Mouse (Mus musculus) myocyte (in vitro differentiated cells): ENCODE measurements around the gene Atp6v1g2. TPM values are rescaled to one million over a fixed set of nuclear protein-coding genes. Genes with fewer than 3 reads are reported as not detected.

Experiments
- H3K27me3 ChIP-seq: one replicate; pipeline ENCODE4 v1.6.1; 2011; ENCODE audit not compliant: control insufficient read depth, insufficient read depth, insufficient read length
- H3K36me3 ChIP-seq: one replicate; pipeline ENCODE4 v1.6.1; 2011; ENCODE audit not compliant: control insufficient read depth, insufficient read depth
- H3K4me2 ChIP-seq: one replicate; pipeline ENCODE4 v1.6.1; 2011; ENCODE audit warnings: low read depth, control low read depth
- H3K4me3 ChIP-seq: one replicate; pipeline ENCODE4 v1.5.1; 2011; ENCODE audit warnings: mild to moderate bottlenecking, control low read depth, moderate library complexity
- H3K79me2 ChIP-seq: one replicate; pipeline ENCODE4 v1.6.1; 2011; ENCODE audit not compliant: control insufficient read depth, insufficient read depth
- H3ac ChIP-seq: one replicate; pipeline ENCODE4 v1.6.1; 2011; ENCODE audit not compliant: control insufficient read depth, insufficient read length
- CEBPB ChIP-seq: IDR thresholded peaks from 2 replicates; pipeline ENCODE4 v1.6.1; 2011; ENCODE audit warnings: mild to moderate bottlenecking, moderate library complexity; ENCODE audit not compliant: poor library complexity, insufficient read depth, severe bottlenecking
- E2F4 ChIP-seq: IDR thresholded peaks from one replicate; pipeline ENCODE4 v1.6.1; 2011; ENCODE audit warnings: mild to moderate bottlenecking, control low read depth, moderate library complexity; ENCODE audit not compliant: insufficient read depth
- MAX ChIP-seq: IDR thresholded peaks from one replicate; pipeline ENCODE4 v1.6.1; 2011; ENCODE audit warnings: low read depth, mild to moderate bottlenecking, control low read depth
- MYOD1 ChIP-seq, 3 experiments: IDR thresholded peaks; one replicate each; pipeline ENCODE4 v1.6.1; 2011; ENCODE audit warnings: control low read depth in 2 of 3, low read depth in 2 of 3, mild to moderate bottlenecking in 2 of 3, moderate library complexity in 1 of 3; ENCODE audit not compliant: insufficient read length in 2 of 3, control insufficient read depth in 1 of 3
- MYOG ChIP-seq, 3 experiments: IDR thresholded peaks; one replicate each; pipeline ENCODE4 v1.6.1; 2011; ENCODE audit warnings: control low read depth in 2 of 3, low read depth in 2 of 3, mild to moderate bottlenecking in 2 of 3; ENCODE audit not compliant: insufficient read length in 2 of 3, control insufficient read depth in 1 of 3, insufficient read depth in 1 of 3
- POLR2A ChIP-seq: IDR thresholded peaks from one replicate; pipeline ENCODE4 v1.6.1; 2011; ENCODE audit warnings: low read depth, mild to moderate bottlenecking, control low read depth, moderate library complexity; ENCODE audit not compliant: insufficient read length
- POLR2AphosphoS2 ChIP-seq: IDR thresholded peaks from one replicate; pipeline ENCODE4 v1.6.1; 2011; ENCODE audit warnings: low read depth, control low read depth; ENCODE audit not compliant: insufficient read length
- REST ChIP-seq: IDR thresholded peaks from one replicate; pipeline ENCODE4 v1.6.1; 2011; ENCODE audit warnings: mild to moderate bottlenecking, control low read depth, moderate library complexity; ENCODE audit not compliant: insufficient read depth, insufficient read length
- SRF ChIP-seq: IDR thresholded peaks from one replicate; pipeline ENCODE4 v1.6.1; 2011; ENCODE audit warnings: low read depth; ENCODE audit not compliant: control insufficient read depth, insufficient read length
- TCF3 ChIP-seq: IDR thresholded peaks from one replicate; pipeline ENCODE4 v1.6.1; 2011; ENCODE audit warnings: low read depth, control low read depth; ENCODE audit not compliant: insufficient read length
- USF1 ChIP-seq: IDR thresholded peaks from one replicate; pipeline ENCODE4 v1.6.1; 2011; ENCODE audit warnings: low read depth, mild to moderate bottlenecking, control low read depth, moderate library complexity
- polyA plus RNA-seq: library from polyadenylated mRNA; unstranded; fragments of >200 nt; fragmentation: generic; extraction: Trizol; gene quantifications from one replicate; pipeline ENCODE4 v1.2.1, GENCODE M21; 2012; ENCODE audit warnings: missing spikeins

Gene Atp6v1g2
- polyA plus RNA-seq, 1 experiment, result 2.0 TPM

- Histone ChIP-seq H3K27me3 (no peaks in the 10 kb centered on the region), H3K4me2 (peak within 1 kb of the TSS; percentile 87), H3ac (no peak within 1 kb of the TSS), H3K36me3 (no peaks in the 10 kb centered on the region), H3K79me2 (no peaks in the 10 kb centered on the region), H3K4me3 (peak within 1 kb of the TSS; percentile 16)
- no peak for TF ChIP-seq USF1
- no peak for TF ChIP-seq POLR2A
- TF ChIP-seq MYOG (IDR thresholded peaks at IDR 0.05; ENCODE audit: control insufficient read depth in 1 of 3, insufficient read depth in 1 of 3, insufficient read length in 2 of 3, low read depth in 2 of 3), result no peak
- TF ChIP-seq SRF, result no peak
- TF ChIP-seq E2F4, result no peak
- TF ChIP-seq CEBPB, result no peak
- TF ChIP-seq POLR2AphosphoS2, result no peak
- no peak for TF ChIP-seq MYOD1 (IDR thresholded peaks at IDR 0.05; ENCODE audit: control insufficient read depth in 1 of 3, insufficient read length in 2 of 3, low read depth in 2 of 3)
- no peak for TF ChIP-seq MAX
These were observed 39.3 kb upstream of the Atp6v1g2 start, which contains the start of gene Ltb for GRCm38 (mm10) chr17:35193881-35194843. Gene Ltb, plus strand, starts transcription at chr17:35194439.

GRCm38 (mm10) chr17:35194844-35195630 is 38.4 kb upstream of the Atp6v1g2 start:
- no peaks in the 10 kb centered on the region for H3K36me3 ChIP-seq
- no peak for TF ChIP-seq TCF3
- peak overlapping the region; percentile 16 for H3K4me3 ChIP-seq
- no peaks in the 10 kb centered on the region for H3K79me2 ChIP-seq
- H3K27me3 ChIP-seq, result no peaks in the 10 kb centered on the region
- peak overlapping the region; percentile 87 for H3K4me2 ChIP-seq
- peak overlapping the region; percentile 45 for H3ac ChIP-seq

- no peaks in the 10 kb centered on the region for H3K79me2 ChIP-seq
- H3K4me3 ChIP-seq, result peak overlapping the region; percentile 16
- no peaks in the 10 kb centered on the region for H3K36me3 ChIP-seq
- H3ac ChIP-seq, result peak overlapping the region; percentile 45
- peak in 1 of 3 experiments; percentile 16 for TF ChIP-seq MYOD1 (IDR thresholded peaks at IDR 0.05; ENCODE audit: control insufficient read depth in 1 of 3, insufficient read length in 2 of 3, low read depth in 2 of 3)
- TF ChIP-seq MYOG (IDR thresholded peaks at IDR 0.05; ENCODE audit: control insufficient read depth in 1 of 3, insufficient read depth in 1 of 3, insufficient read length in 2 of 3, low read depth in 2 of 3), result peak in 2 of 3 experiments; percentile 8 to 34
- no peak for TF ChIP-seq POLR2A
- H3K27me3 ChIP-seq, result no peaks in the 10 kb centered on the region
- H3K4me2 ChIP-seq, result peak overlapping the region; percentile 87
These were observed 37.7 kb upstream of the Atp6v1g2 start for GRCm38 (mm10) chr17:35195631-35196320.

GRCm38 (mm10) chr17:35196321-35196641 is 37.2 kb upstream of the Atp6v1g2 start:
- Histone ChIP-seq H3K36me3 (no peaks in the 10 kb centered on the region), H3K27me3 (no peaks in the 10 kb centered on the region), H3K79me2 (no peaks in the 10 kb centered on the region), H3K4me3 (peak overlapping the region; percentile 16), H3ac (peak overlapping the region; percentile 45), H3K4me2 (peak overlapping the region; percentile 87)
- peak in 2 of 3 experiments; percentile 34 to 48 for TF ChIP-seq MYOD1 (IDR thresholded peaks at IDR 0.05; ENCODE audit: control insufficient read depth in 1 of 3, insufficient read length in 2 of 3, low read depth in 2 of 3)
- peak in 1 of 3 experiments; percentile 19 for TF ChIP-seq MYOG (IDR thresholded peaks at IDR 0.05; ENCODE audit: control insufficient read depth in 1 of 3, insufficient read depth in 1 of 3, insufficient read length in 2 of 3, low read depth in 2 of 3)
- no peak for TF ChIP-seq POLR2A

GRCm38 (mm10) chr17:35197126-35197525 is 36.3 kb upstream of the Atp6v1g2 start:
- Histone ChIP-seq H3K4me2 (no peak overlapping the region), H3K36me3 (no peaks in the 10 kb centered on the region), H3K4me3 (no peak overlapping the region), H3K79me2 (no peaks in the 10 kb centered on the region), H3K27me3 (no peaks in the 10 kb centered on the region), H3ac (no peak overlapping the region)
- TF ChIP-seq REST (no peak), POLR2A (no peak), CEBPB (no peak)
